Mouse (Mus musculus): ENCODE results near the gene Lamc2.

- no peak for TF ChIP-seq CTCF (IDR thresholded peaks at IDR 0.05; ENCODE audit: low read depth)
- no peak for TF ChIP-seq EP300 (IDR thresholded peaks at IDR 0.05; ENCODE audit: low read depth)
These were observed 40.5 kb downstream of the Lamc2 start for GRCm38 (mm10) chr1:153145791-153146190.
